Mouse (Mus musculus) hindlimb bud, embryonic 11.5 days (tissue): ENCODE data around the gene Itgae.

Experiments
- DNase-seq: peaks from one replicate; pipeline ENCODE4 v3.0.0-alpha.2; 2012; ENCODE audit warnings: low read depth, low spot score; ENCODE audit errors: extremely low spot score

The Itgae gene

DNA sequence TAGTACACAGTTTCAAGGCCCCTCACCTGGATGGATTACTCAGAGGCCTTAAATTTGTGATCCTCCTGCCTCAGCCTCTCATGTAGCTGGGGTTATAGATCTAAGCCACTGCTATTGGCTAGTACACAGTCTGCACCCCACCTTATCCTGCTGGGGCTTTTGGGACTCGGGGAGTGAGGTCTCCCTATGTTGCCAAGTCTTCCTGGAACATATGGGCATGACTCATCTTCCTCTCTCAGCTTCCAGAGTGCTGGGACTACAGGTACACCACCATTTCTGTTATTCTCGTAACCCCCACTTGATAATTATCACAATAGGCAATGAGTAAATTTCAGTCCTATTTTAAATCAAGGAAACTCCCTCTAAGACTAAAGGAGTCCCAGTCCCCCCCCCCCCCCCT, 104.1 kb downstream of the Itgae start:
- DNase-seq: no peak
